8 mouse cellular contexts compared by ENCODE assay signal in genomic region chr6:72438862-72439354, GRCm38 (mm10). TPM values are rescaled to one million over a fixed set of nuclear protein-coding genes. Genes with fewer than 3 reads are reported as not detected.
DNase-seq lines count a peak whose midpoint lies in the region.

No protein-coding gene starts in this region.

- H3K36me3 ChIP-seq in megakaryocyte, embryonic 14.5 days (replicated peaks; ENCODE audit: low read length) = peaks cover 40% of the 10 kb centered on the region

- DNase-seq in T-cell, adult 2 months (ENCODE audit: low spot score) = peak; percentile 84
- peak; percentile 88 to 91 for DNase-seq in cerebellum, postnatal 36 days
- peak; percentile 93 for DNase-seq in gastrocnemius, adult 18-20 months (ENCODE audit: low spot score)
- peak; percentile 90 for DNase-seq in induced T-regulatory cell, adult 2 months (ENCODE audit: low read depth)
- peak; percentile 86 to 94 for DNase-seq in left cerebral cortex, adult 9 months (ENCODE audit: low spot score in 2 of 2)
- DNase-seq in right cerebral cortex, postnatal 10 days (ENCODE audit: low spot score in 2 of 2) = peak; percentile 96
- peak; percentile 84 for DNase-seq in urinary bladder, postnatal 25 days (ENCODE audit: low spot score)

- H3K4me1 ChIP-seq in megakaryocyte, embryonic 14.5 days = peaks cover 53% of the 10 kb centered on the region

- H3K9me3 ChIP-seq in megakaryocyte, embryonic 14.5 days = no peaks in the 10 kb centered on the region

- no peaks in the 10 kb centered on the region for H3K27me3 ChIP-seq in megakaryocyte, embryonic 14.5 days (replicated peaks)

- peak overlapping the region; percentile 99 for H3K4me3 ChIP-seq in megakaryocyte, embryonic 14.5 days (replicated peaks)

RNA-seq across cellular contexts. Expression of gene Mat2a, which starts 0.5 kb away (rescaled TPM):
- 10 to 100 TPM; 97.2 to 98.0 TPM for total RNA-seq in gastrocnemius, adult 18-20 months (2021)
- 1.6 and 17.1 TPM in 2 replicates for polyA plus RNA-seq in megakaryocyte, embryonic 14.5 days (2012; ENCODE audit: insufficient read depth, low replicate concordance)

RNA-seq across cellular contexts. Expression of gene Ggcx, which starts 24.8 kb away (rescaled TPM):
- total RNA-seq in gastrocnemius, adult 18-20 months (2021) = 10 to 100 TPM; 12.2 to 12.7 TPM
- 4.8 and 8.6 TPM in 2 replicates for polyA plus RNA-seq in megakaryocyte, embryonic 14.5 days (2012; ENCODE audit: insufficient read depth, low replicate concordance)

RNA-seq across cellular contexts. Expression of gene Vamp8, which starts 48.4 kb away (rescaled TPM):
- 10 to 100 TPM; 44.3 to 55.4 TPM for total RNA-seq in gastrocnemius, adult 18-20 months (2021)
- 31.1 and 174 TPM in 2 replicates for polyA plus RNA-seq in megakaryocyte, embryonic 14.5 days (2012; ENCODE audit: insufficient read depth, low replicate concordance)

RNA-seq across cellular contexts. Expression of gene Vamp5, which starts 58.6 kb away (rescaled TPM):
- 100 to 1,000 TPM; 107 to 121 TPM for total RNA-seq in gastrocnemius, adult 18-20 months (2021)
- polyA plus RNA-seq in megakaryocyte, embryonic 14.5 days (2012; ENCODE audit: insufficient read depth, low replicate concordance) = 12.5 and 61.7 TPM in 2 replicates

Comparison
In these comparisons a context has a peak if more than half of its experiments do, and no peak if none do; other contexts are left out.
1. Peak in every context shown above with its lines: DNase-seq and H3K4me3 ChIP-seq.